Mouse (Mus musculus): ENCODE results near the gene Sdk2. TPM values are rescaled to one million over a fixed set of nuclear protein-coding genes. Genes with fewer than 3 reads are reported as not detected.

Gene Sdk2
- total RNA-seq, 1 experiment from 2014 or later = not detected

- no peak for ATAC-seq (ENCODE audit: extremely low read depth, insufficient number of reproducible peaks, low FRiP score, poor library complexity, severe bottlenecking)
Observed at GRCm38 (mm10) chr11:114004651-114005050, 62.2 kb downstream of the Sdk2 start.

- ATAC-seq (ENCODE audit: extremely low read depth, insufficient number of reproducible peaks, low FRiP score, poor library complexity, severe bottlenecking) = no peak
Observed at GRCm38 (mm10) chr11:114003195-114003594, 63.7 kb downstream of the Sdk2 start.

DNA sequence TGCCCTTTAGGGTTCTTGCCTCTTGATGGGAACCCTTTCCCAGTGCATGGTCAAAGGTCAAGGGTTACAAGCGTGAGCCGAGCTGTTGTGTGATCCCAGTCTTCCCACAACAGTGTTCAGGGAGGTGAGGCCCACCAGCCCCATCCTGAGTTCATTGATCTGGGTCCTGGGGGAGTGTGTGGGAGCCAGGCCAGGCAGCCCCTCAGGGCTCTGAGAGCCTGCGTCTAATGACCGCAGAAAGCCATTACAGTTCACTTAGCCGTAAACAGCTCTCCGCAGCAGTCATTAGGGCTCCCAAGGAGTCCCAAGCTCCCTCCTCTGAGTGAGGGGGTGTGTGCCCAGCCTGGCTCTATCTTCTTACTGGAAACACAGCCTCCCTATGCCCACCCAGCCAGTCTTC is 66.8 kb downstream of the Sdk2 start:
- ATAC-seq (ENCODE audit: extremely low read depth, insufficient number of reproducible peaks, low FRiP score, poor library complexity, severe bottlenecking) = no peak

- ATAC-seq (ENCODE audit: extremely low read depth, insufficient number of reproducible peaks, low FRiP score, poor library complexity, severe bottlenecking) = no peak
Observed at GRCm38 (mm10) chr11:113998702-113999101, 68.1 kb downstream of the Sdk2 start.

GRCm38 (mm10) chr11:113993921-113994320 is 72.9 kb downstream of the Sdk2 start:
- ATAC-seq (ENCODE audit: extremely low read depth, insufficient number of reproducible peaks, low FRiP score, poor library complexity, severe bottlenecking) = no peak

DNA sequence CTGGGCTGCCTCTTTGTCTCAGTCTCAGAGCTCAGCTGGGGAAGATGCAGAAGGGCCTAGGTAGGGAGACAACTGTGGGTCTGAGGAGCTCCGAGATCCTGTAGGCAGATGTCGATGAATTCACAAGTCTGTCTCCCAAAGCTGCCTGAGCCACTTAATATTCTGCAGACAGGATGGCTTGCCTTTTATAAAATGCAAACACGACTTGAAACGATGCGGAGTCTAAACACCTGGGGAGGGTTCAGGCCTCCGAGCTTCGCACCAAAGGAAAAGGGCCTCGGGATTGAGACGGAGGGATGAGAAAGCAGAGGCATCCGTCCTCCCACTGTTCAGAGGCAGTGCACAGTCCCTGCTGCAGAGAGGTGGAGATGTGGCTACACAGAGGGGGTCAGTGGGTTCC is 74.0 kb downstream of the Sdk2 start:
- ATAC-seq (ENCODE audit: extremely low read depth, insufficient number of reproducible peaks, low FRiP score, poor library complexity, severe bottlenecking) = no peak

- no peak for ATAC-seq (ENCODE audit: extremely low read depth, insufficient number of reproducible peaks, low FRiP score, poor library complexity, severe bottlenecking)
Observed at GRCm38 (mm10) chr11:113991886-113992285, 75.0 kb downstream of the Sdk2 start.

GRCm38 (mm10) chr11:113990466-113990865 is 76.4 kb downstream of the Sdk2 start:
- no peak for ATAC-seq (ENCODE audit: extremely low read depth, insufficient number of reproducible peaks, low FRiP score, poor library complexity, severe bottlenecking)

DNA sequence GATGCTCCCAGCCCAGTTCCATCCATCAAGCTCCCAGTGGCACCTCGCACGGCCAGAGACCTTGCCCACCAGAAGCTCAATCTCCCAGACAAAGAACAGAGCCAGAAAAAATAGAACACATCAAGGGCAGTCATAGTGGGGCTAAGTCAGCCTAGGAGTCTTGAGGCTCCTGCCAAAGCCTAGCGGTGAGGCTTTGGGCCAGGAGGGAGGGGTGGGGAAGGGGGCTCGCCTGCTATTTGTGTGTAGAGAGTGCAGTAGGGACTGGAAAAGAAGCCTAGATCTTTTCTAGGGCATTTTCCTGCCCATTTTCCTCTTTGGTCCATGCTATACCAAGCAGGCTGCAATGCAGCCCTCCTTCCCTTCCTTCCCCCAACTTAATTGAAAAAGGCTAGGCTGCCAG is 76.8 kb downstream of the Sdk2 start:
- no peak for ATAC-seq (ENCODE audit: extremely low read depth, insufficient number of reproducible peaks, low FRiP score, poor library complexity, severe bottlenecking)

GRCm38 (mm10) chr11:113985826-113986416 is 80.9 kb downstream of the Sdk2 start:
- ATAC-seq (ENCODE audit: extremely low read depth, insufficient number of reproducible peaks, low FRiP score, poor library complexity, severe bottlenecking) = no peak

DNA sequence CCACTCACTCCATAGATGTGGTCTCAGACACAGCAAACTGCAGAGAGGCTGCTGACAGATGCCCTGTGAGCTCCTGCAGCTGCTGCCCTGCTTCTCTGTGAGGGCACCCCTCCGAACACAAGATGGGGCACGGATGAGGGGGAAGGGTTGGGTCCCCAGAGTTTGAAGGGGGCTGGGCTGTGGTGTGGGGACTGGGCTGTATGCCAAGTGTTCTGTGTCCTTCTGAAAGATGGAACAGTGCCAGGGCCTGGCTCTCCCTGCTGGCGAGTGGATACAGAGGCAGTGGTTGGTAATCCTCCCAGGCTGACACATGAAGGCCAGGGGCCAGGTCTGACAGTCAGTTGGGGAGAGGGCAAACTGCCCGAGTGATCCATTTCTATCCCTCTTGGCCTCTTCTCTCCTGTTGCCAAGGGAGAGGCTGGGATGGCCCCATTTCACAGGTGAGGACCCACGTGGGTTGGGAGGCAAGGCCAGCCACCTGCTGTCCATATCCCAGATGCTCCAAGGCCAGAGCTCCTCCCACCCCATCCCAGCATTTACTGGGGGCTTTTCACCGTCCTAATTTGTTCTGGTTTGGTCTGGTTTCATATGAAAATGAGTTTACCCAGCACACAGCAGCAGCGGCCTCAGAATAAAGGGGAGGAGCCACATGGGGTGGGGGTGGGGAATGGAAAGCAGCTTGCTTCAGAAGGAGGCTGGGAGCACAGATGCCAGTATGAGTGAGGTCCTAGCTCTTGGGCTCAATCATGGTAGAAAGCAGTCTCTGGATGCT is 84.9 kb downstream of the Sdk2 start:
- ATAC-seq (ENCODE audit: extremely low read depth, insufficient number of reproducible peaks, low FRiP score, poor library complexity, severe bottlenecking) = no peak

- ATAC-seq (ENCODE audit: extremely low read depth, insufficient number of reproducible peaks, low FRiP score, poor library complexity, severe bottlenecking) = no peak
Observed at GRCm38 (mm10) chr11:113981088-113981487, 85.8 kb downstream of the Sdk2 start.

DNA sequence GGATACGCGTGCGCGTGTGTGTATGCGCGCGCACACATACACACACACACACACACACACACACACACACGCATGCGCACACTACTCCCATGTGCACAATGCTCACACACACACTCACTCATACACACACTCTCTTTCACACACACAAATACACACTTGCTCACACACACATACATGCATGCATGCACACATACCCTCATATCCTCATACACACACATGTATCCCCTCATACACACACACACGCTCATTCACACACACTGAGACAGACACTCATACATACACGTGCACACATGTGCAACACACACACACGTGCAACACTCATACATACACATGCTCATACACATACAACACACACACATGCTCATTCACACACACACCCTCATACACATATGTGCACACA is 88.5 kb downstream of the Sdk2 start:
- ATAC-seq (ENCODE audit: extremely low read depth, insufficient number of reproducible peaks, low FRiP score, poor library complexity, severe bottlenecking) = no peak

DNA sequence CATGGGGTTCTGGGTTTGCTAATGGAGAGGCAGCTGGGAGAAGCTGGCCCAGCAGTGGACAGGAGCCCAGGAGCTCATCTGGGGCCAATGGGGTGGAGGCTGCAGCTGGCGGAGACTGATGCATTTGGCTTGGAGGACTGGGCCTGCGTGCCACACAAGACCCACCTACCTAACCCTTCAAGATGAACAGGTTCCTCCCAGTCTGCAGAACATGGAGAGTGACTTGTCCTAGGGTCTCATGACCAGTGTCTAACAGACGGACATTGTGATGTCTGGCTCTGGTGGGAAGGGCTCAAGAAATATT is 91.2 kb downstream of the Sdk2 start:
- ATAC-seq (ENCODE audit: extremely low read depth, insufficient number of reproducible peaks, low FRiP score, poor library complexity, severe bottlenecking) = no peak

DNA sequence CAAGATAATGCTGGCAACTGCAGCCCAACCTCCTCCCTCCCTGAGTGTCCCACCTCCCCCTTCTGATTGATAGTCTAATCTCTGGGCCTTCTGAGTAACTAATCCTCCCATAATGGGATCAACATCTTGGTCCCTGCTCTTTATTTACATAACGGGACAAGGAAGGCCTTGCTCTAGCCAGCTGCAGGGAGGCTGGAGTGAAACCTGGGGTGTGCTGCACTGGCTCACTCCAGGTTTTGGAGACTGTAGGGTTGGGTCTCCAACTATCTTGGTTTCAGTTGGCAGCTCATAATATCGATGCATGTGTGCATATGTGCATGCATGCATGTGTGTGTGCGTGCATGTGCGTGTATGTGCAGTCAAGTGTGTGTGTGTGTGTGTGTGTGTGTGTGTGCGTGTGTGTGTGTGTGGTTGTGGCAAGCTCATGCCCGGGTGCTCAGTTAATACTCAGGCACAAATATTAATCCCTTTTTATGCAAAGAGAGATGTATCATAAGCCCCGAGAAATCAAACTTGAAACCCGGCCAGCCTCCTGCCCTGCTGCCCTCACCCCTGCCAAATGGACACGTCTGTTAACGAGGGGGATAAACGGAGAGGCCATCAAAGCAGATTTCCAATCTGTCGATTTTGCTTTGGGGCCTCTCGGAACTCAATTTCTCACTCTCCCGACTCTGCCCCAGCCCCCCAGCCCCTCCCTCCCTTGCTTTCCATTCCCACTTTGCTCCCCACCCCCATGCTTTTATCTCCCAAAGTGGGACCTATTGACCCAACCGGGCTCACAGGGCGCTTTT is 91.8 kb downstream of the Sdk2 start:
- ATAC-seq (ENCODE audit: extremely low read depth, insufficient number of reproducible peaks, low FRiP score, poor library complexity, severe bottlenecking) = no peak

GRCm38 (mm10) chr11:113972517-113972872 is 94.4 kb downstream of the Sdk2 start:
- no peak for ATAC-seq (ENCODE audit: extremely low read depth, insufficient number of reproducible peaks, low FRiP score, poor library complexity, severe bottlenecking)

GRCm38 (mm10) chr11:113971609-113972516 is 95.0 kb downstream of the Sdk2 start:
- no peak for ATAC-seq (ENCODE audit: extremely low read depth, insufficient number of reproducible peaks, low FRiP score, poor library complexity, severe bottlenecking)

- ATAC-seq (ENCODE audit: extremely low read depth, insufficient number of reproducible peaks, low FRiP score, poor library complexity, severe bottlenecking) = no peak
Observed at GRCm38 (mm10) chr11:113970026-113970425, 96.8 kb downstream of the Sdk2 start.

- ATAC-seq (ENCODE audit: extremely low read depth, insufficient number of reproducible peaks, low FRiP score, poor library complexity, severe bottlenecking) = no peak
Observed at GRCm38 (mm10) chr11:113965214-113965613, 101.6 kb downstream of the Sdk2 start.

All from neutrophil, adult 5-6 weeks (primary cell).